8 mouse cellular contexts compared by ENCODE assay signal in the genomic region with DNA sequence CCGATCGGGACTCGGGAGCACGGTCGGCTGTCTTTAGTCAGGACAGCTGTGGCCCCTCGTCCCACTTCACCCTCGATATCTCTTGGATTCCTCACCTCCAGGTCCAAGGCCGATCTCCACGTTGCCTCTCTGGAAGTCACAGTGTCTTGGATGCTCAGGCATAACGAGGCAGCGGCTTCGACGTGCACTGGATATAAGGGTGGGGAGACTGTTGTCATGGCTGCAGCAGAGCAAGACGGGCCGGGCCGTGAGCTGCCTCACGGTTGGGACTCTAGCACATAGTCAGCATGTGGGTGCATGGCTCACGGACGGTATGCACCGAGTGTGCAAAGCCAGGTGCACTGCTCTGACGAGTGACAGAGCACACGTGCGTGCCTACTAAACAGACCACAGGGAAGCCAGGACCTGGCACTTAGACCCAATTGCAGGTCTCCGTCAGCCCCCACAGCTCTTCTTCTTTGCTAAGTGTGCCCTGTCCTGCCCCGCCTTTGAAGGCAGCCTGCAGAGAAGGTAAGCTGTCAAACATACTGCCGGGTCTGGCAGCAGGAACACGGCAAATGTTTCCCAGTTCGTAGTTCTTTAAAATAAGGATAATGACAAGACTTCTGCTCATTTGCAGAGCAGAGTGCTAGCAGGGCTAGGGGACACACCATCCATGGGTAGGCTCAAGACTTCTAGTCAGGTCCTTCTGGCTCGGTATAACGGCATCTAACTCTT. TPM values are rescaled to one million over a fixed set of nuclear protein-coding genes. Genes with fewer than 3 reads are reported as not detected.
A peak's percentile ranks its signal among the peaks of the same experiment; 100 is the strongest.
DNase-seq lines count a peak whose midpoint lies in the region; ATAC-seq lines count a peak whose summit lies in the region.

No protein-coding gene starts in this region.

- H3K4me1 ChIP-seq in heart, embryonic 14.5 days (ENCODE audit: control insufficient read depth in 2 of 2, insufficient read depth in 2 of 2, low read length in 2 of 2): peaks cover 7 to 13% of the 10 kb centered on the region in 2 experiments
- H3K4me1 ChIP-seq in hindbrain, embryonic 12.5 days: peaks cover 26% of the 10 kb centered on the region
- peaks cover 23% of the 10 kb centered on the region for H3K4me1 ChIP-seq in midbrain, embryonic 10.5 days

- 0 out of 2 replicates have a peak overlapping the region, but pooled peaks have one; percentile 30 for H3K9ac ChIP-seq in heart, embryonic 14.5 days (ENCODE audit: low read length)
- no peak overlapping the region for H3K9ac ChIP-seq in hindbrain, embryonic 12.5 days

- peak overlapping the region; percentile 30 to 34 for H3K4me3 ChIP-seq in heart, embryonic 14.5 days (ENCODE audit: control insufficient read depth in 1 of 2, insufficient read depth in 1 of 2, low read depth in 1 of 2, low read length in 2 of 2)
- peak overlapping the region; percentile 18 for H3K4me3 ChIP-seq in hindbrain, embryonic 12.5 days
- peak overlapping the region; percentile 42 for H3K4me3 ChIP-seq in midbrain, embryonic 10.5 days

- H3K36me3 ChIP-seq in heart, embryonic 14.5 days (ENCODE audit: control insufficient read depth, insufficient read depth, low read length): no peaks in the 10 kb centered on the region
- 0 out of 2 replicates have a peak, but pooled peaks cover under 1% of the 10 kb centered on the region for H3K36me3 ChIP-seq in hindbrain, embryonic 12.5 days
- peaks cover 6% of the 10 kb centered on the region for H3K36me3 ChIP-seq in midbrain, embryonic 10.5 days

- peaks cover 32% of the 10 kb centered on the region for H3K27me3 ChIP-seq in heart, embryonic 14.5 days (ENCODE audit: control insufficient read depth, insufficient read depth, low read length)
- peaks cover 29% of the 10 kb centered on the region for H3K27me3 ChIP-seq in hindbrain, embryonic 12.5 days
- H3K27me3 ChIP-seq in midbrain, embryonic 10.5 days (ENCODE audit: low read depth, poor library complexity, severe bottlenecking): peaks cover 46% of the 10 kb centered on the region

- H3K27ac ChIP-seq in heart, embryonic 14.5 days (replicated peaks in 1 of 2; ENCODE audit: control insufficient read depth in 1 of 2, insufficient read depth in 1 of 2, low read depth in 2 of 2, low read length in 2 of 2): no peak overlapping the region
- H3K27ac ChIP-seq in hindbrain, embryonic 12.5 days: 0 out of 2 replicates have a peak overlapping the region, but pooled peaks have one; percentile 4
- H3K27ac ChIP-seq in midbrain, embryonic 10.5 days (replicated peaks): 0 out of 2 replicates have a peak overlapping the region, but pooled peaks have one; percentile 42

- ATAC-seq in heart, embryonic 14.5 days (ENCODE audit: insufficient number of reproducible peaks, insufficient read depth, low FRiP score, low read depth): peak; percentile 60
- ATAC-seq in hindbrain, embryonic 12.5 days (ENCODE audit: low FRiP score): peak; percentile 62

- DNase-seq in heart, adult 8-10 months (ENCODE audit: low spot score): no peak
- peak; percentile 31 for DNase-seq in brain, adult 2 months (ENCODE audit: low read depth, low spot score)
- peak; percentile 45 for DNase-seq in midbrain, embryonic 10.5 days (ENCODE audit: low spot score)
- no peak for DNase-seq in layer of hippocampus, adult 8-10 months (ENCODE audit: low spot score in 2 of 2)
- no peak for DNase-seq in lung, postnatal 25 days (ENCODE audit: low spot score)
- no peak for DNase-seq in ovary, postnatal 10 days (ENCODE audit: low spot score)

- H3K4me2 ChIP-seq in heart, embryonic 14.5 days (ENCODE audit: low read length): peak overlapping the region; percentile 59
- H3K4me2 ChIP-seq in hindbrain, embryonic 12.5 days (replicated peaks): peak overlapping the region; percentile 41

- 3% methylated on average over 30 of the region's 30 CpGs for WGBS in heart, embryonic 14.5 days
- 4% methylated on average over 27 of the region's 30 CpGs for WGBS in hindbrain, embryonic 12.5 days
- under 1% methylated on average over 26 of the region's 30 CpGs for WGBS in midbrain, embryonic 10.5 days

- no peaks in the 10 kb centered on the region for H3K9me3 ChIP-seq in heart, embryonic 14.5 days (ENCODE audit: control insufficient read depth, low read length)
- no peaks in the 10 kb centered on the region for H3K9me3 ChIP-seq in hindbrain, embryonic 12.5 days (replicated peaks)
- H3K9me3 ChIP-seq in midbrain, embryonic 10.5 days (replicated peaks): no peaks in the 10 kb centered on the region

RNA-seq across cellular contexts. Expression of a gene that starts 0.9 kb away (rescaled TPM):
- polyA plus RNA-seq in heart, embryonic 14.5 days (2014; fragmentation: Nextera tagmentation; extraction: Ambion mirVana): 0.40 and 0.41 TPM in 2 replicates
- total RNA-seq in heart, adult 8-10 months (2022): under 1 TPM in 2 of 4 experiments, not detected in 2; 0.22 TPM
- 3.0 and 3.9 TPM in 2 replicates for polyA plus RNA-seq in hindbrain, embryonic 12.5 days (2016; fragmentation: Nextera tagmentation; extraction: Ambion mirVana)
- polyA plus RNA-seq in midbrain, embryonic 10.5 days (2016; fragmentation: Nextera tagmentation; extraction: Ambion mirVana): 2.2 and 2.8 TPM in 2 replicates
- 1 to 10 TPM; 5.1 to 7.9 (median 6.0) TPM for total RNA-seq in layer of hippocampus, adult 8-10 months (2022)

RNA-seq across cellular contexts. Expression of a gene that starts 18.7 kb away (rescaled TPM):
- 37.0 and 38.2 TPM in 2 replicates for polyA plus RNA-seq in heart, embryonic 14.5 days (2014; fragmentation: Nextera tagmentation; extraction: Ambion mirVana)
- 10 to 100 TPM; 22.1 to 24.5 (median 22.8) TPM for total RNA-seq in heart, adult 8-10 months (2022)
- 71.1 and 76.7 TPM in 2 replicates for polyA plus RNA-seq in hindbrain, embryonic 12.5 days (2016; fragmentation: Nextera tagmentation; extraction: Ambion mirVana)
- 96.8 and 109 TPM in 2 replicates for polyA plus RNA-seq in midbrain, embryonic 10.5 days (2016; fragmentation: Nextera tagmentation; extraction: Ambion mirVana)
- 10 to 100 TPM; 64.1 to 72.4 (median 68.0) TPM for total RNA-seq in layer of hippocampus, adult 8-10 months (2022)

RNA-seq across cellular contexts. Expression of a gene that starts 19.9 kb away (rescaled TPM):
- polyA plus RNA-seq in heart, embryonic 14.5 days (2014; fragmentation: Nextera tagmentation; extraction: Ambion mirVana): 13.5 and 15.3 TPM in 2 replicates
- total RNA-seq in heart, adult 8-10 months (2022): 10 to 100 TPM in 3 of 4 experiments, 1 to 10 TPM in 1; 9.5 to 11.8 (median 10.9) TPM
- polyA plus RNA-seq in hindbrain, embryonic 12.5 days (2016; fragmentation: Nextera tagmentation; extraction: Ambion mirVana): 29.0 and 30.5 TPM in 2 replicates
- polyA plus RNA-seq in midbrain, embryonic 10.5 days (2016; fragmentation: Nextera tagmentation; extraction: Ambion mirVana): 23.2 and 24.4 TPM in 2 replicates
- total RNA-seq in layer of hippocampus, adult 8-10 months (2022): 10 to 100 TPM; 38.2 to 52.2 (median 46.4) TPM

RNA-seq across cellular contexts. Expression of a gene that starts 38.9 kb away (rescaled TPM):
- polyA plus RNA-seq in heart, embryonic 14.5 days (2014; fragmentation: Nextera tagmentation; extraction: Ambion mirVana): 6.1 and 6.5 TPM in 2 replicates
- total RNA-seq in heart, adult 8-10 months (2022): 100 to 1,000 TPM; 327 to 378 (median 333) TPM
- 2.3 and 2.6 TPM in 2 replicates for polyA plus RNA-seq in hindbrain, embryonic 12.5 days (2016; fragmentation: Nextera tagmentation; extraction: Ambion mirVana)
- 1.1 and 1.3 TPM in 2 replicates for polyA plus RNA-seq in midbrain, embryonic 10.5 days (2016; fragmentation: Nextera tagmentation; extraction: Ambion mirVana)
- under 1 TPM; 0.32 to 0.45 (median 0.38) TPM for total RNA-seq in layer of hippocampus, adult 8-10 months (2022)

RNA-seq across cellular contexts. Expression of a gene that starts 51.4 kb away (rescaled TPM):
- 0.84 and 1.4 TPM in 2 replicates for polyA plus RNA-seq in heart, embryonic 14.5 days (2014; fragmentation: Nextera tagmentation; extraction: Ambion mirVana)
- total RNA-seq in heart, adult 8-10 months (2022): 10 to 100 TPM; 10.1 to 14.4 (median 12.2) TPM
- polyA plus RNA-seq in hindbrain, embryonic 12.5 days (2016; fragmentation: Nextera tagmentation; extraction: Ambion mirVana): 7.0 and 7.6 TPM in 2 replicates
- 5.1 and 6.5 TPM in 2 replicates for polyA plus RNA-seq in midbrain, embryonic 10.5 days (2016; fragmentation: Nextera tagmentation; extraction: Ambion mirVana)
- 1 to 10 TPM; 5.9 to 7.3 (median 6.3) TPM for total RNA-seq in layer of hippocampus, adult 8-10 months (2022)

Comparison
In these comparisons a context has a peak if more than half of its experiments do, and no peak if none do; other contexts are left out.
1. H3K27ac ChIP-seq: peak in hindbrain, embryonic 12.5 days (single experiment) and midbrain, embryonic 10.5 days (single experiment); none in heart, embryonic 14.5 days (0 of 2).
2. DNase-seq: peak in brain, adult 2 months (single experiment) and midbrain, embryonic 10.5 days (single experiment); none in heart, adult 8-10 months (single experiment), layer of hippocampus, adult 8-10 months (0 of 2), lung, postnatal 25 days (single experiment) and ovary, postnatal 10 days (single experiment).
3. Peak in every context shown above with its lines, with median percentiles within 50 percentile points of each other: H3K4me3 ChIP-seq.